Mouse (Mus musculus): Measurements from ENCODE around the gene Tmem203.

The Tmem203 gene

GRCm38 (mm10) chr2:25255284-25255779, at the start of gene Tmem203:
Tmem203 (plus strand) TSS chr2:25255439.
- in situ Hi-C loops (cut with MboI; ENCODE audit: low sequenced_read_pairs), result no loop called here

GRCm38 (mm10) chr2:25207593-25207992, 47.6 kb upstream of the Tmem203 start:
- in situ Hi-C loops (cut with MboI; ENCODE audit: low sequenced_read_pairs), result no loop called here

DNA sequence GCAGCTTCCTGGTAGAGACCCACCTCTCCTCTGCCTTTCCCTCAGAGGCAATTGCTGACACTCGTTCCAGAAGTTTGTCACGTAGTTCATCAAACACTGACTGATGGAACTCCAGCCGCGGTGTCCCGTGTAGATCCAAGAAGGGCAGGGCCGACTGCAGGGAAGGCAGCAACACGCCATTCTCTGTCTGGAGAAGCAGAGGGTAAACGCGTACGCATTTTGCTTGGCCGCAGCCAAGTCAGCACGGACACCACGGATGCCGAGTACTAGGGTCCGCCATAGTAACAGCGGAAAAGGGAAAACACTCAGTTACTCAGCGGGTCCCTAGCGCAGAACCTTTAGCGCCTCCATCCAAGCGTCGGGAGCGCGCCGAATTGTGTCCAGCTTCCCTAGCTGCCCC, 44.6 kb upstream of the Tmem203 start:
- in situ Hi-C loops (cut with MboI; ENCODE audit: low sequenced_read_pairs), result no loop called here

DNA sequence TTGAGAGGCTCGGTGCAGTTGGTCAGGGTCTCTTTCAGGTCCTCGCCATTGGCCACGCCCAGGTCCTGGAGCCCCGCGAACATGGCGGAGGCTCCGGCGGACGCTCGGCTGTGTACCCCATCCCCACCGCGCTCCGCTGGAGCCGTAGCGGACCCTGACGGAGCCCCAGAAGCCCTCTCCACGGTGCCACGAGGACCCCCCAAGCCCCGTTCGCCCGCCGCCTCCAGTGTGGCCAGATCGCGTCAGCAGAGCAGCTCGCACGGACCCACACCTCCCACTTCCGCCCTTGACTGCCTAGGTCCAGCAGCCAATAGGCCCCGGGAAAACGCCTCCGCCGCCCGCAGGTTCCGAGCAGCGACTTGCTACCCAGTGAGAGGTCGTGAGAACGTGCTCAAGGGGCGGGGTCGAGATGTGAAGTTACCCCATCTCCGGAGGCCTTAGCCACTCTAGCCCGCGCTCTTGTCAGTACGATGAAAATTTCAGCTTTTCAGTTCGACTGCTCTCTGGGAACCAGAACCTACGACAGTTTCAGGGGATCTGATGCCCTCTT, 44.0 kb upstream of the Tmem203 start, which contains the start of gene Nelfb:
Nelfb (minus strand) TSS at position 369 of the 550 bp plus-strand sequence.
- in situ Hi-C loops (cut with MboI; ENCODE audit: low sequenced_read_pairs), result no loop called here

DNA sequence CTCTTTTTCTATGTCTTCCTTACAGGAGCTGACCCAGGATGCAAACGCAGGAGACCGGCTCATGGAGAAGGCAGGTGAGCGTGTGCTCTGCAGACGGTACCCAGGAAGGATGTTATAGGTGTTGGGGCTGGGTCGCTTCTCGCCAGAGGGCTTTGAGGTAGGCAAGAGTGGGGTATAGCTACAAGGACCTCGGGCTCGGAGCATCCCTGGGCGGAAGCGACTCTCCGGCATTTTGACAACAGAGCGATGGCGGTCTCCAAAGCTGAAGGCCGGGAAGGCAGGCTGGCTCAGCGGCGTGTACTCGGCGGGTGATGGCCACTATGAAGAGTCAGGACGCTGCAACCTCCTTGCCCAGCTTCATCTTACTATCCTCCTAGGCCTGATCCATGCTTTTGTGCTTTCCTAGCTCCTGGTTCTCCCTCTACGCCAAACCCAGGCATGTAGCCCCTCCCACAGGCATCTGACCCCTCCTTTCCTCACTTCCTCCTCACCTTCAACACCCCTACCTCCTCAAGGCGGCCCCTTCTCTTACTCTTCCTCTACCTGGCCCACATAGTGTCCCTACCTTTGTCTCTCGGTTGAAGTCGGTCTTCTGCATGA, 41.9 kb upstream of the Tmem203 start:
- in situ Hi-C loops (cut with MboI; ENCODE audit: low sequenced_read_pairs), result no loop called here

DNA sequence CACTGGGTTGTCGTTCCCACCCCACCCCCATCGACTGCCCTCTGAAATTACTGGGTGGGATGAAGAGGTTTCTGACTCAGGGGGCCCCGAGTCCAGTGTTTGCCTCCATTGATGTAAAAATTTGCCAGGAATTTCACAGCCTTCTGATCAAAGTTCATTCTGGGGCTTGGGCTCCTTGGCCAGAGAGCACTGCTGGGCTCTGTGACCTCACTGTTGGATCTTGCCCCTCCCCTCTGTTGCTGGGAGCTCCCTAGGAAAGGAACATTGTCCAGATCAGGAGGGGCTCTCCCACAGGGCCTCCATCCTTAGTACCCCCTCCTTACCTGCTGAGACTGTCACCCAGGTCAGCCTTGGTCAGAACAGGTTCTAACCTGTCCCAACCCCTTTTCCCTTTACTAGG, 40.8 kb upstream of the Tmem203 start, which contains the start of gene Stpg3:
Stpg3 (minus strand) TSS at position 194 of the 400 bp plus-strand sequence.
- in situ Hi-C loops (cut with MboI; ENCODE audit: low sequenced_read_pairs), result no loop called here

DNA sequence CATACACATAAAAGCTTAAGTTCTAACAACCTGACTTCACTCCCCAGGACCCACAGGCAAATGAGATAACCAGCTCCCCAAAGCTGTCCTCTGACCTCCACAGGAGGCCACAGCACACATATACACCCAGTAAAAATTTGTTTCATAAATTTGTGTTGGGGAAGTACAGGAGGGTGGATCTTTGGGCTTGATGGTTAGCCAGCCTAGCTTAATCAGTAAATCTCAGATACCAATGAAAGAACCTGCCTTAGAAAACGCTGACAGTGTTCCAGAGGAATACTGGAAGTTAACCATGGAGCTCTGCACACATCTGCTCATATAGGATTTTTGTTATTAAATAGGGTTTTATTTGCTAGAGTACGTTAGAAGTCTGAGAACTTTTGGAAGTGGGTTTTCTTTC, 37.6 kb upstream of the Tmem203 start:
- in situ Hi-C loops (cut with MboI; ENCODE audit: low sequenced_read_pairs), result no loop called here

GRCm38 (mm10) chr2:25218445-25218844, 36.8 kb upstream of the Tmem203 start, which contains the start of gene Fam166a:
Fam166a (plus strand) TSS chr2:25218745.
- in situ Hi-C loops (cut with MboI; ENCODE audit: low sequenced_read_pairs), result no loop called here

- in situ Hi-C loops (cut with MboI; ENCODE audit: low sequenced_read_pairs), result no loop called here
Observed at GRCm38 (mm10) chr2:25221331-25221772, 33.9 kb upstream of the Tmem203 start.

- in situ Hi-C loops (cut with MboI; ENCODE audit: low sequenced_read_pairs), result no loop called here
Observed at GRCm38 (mm10) chr2:25223681-25224491, 31.4 kb upstream of the Tmem203 start.

DNA sequence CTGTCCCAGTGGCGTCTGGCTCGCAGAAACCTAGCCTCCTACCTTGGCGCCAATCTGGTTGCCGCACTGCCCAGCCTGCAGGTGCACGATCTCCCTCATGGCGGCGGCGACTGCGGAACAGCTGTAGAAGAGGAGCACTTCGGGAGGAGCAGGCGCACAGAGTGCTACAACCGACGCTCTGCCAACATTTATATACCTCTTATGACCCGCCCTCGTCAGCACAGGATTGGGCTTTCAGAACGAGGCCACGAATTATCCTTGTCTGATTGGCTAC, 30.8 kb upstream of the Tmem203 start, which contains the start of gene Tubb4b:
Tubb4b (minus strand) TSS at position 211 of the 274 bp plus-strand sequence.
- in situ Hi-C loops (cut with MboI; ENCODE audit: low sequenced_read_pairs), result no loop called here

DNA sequence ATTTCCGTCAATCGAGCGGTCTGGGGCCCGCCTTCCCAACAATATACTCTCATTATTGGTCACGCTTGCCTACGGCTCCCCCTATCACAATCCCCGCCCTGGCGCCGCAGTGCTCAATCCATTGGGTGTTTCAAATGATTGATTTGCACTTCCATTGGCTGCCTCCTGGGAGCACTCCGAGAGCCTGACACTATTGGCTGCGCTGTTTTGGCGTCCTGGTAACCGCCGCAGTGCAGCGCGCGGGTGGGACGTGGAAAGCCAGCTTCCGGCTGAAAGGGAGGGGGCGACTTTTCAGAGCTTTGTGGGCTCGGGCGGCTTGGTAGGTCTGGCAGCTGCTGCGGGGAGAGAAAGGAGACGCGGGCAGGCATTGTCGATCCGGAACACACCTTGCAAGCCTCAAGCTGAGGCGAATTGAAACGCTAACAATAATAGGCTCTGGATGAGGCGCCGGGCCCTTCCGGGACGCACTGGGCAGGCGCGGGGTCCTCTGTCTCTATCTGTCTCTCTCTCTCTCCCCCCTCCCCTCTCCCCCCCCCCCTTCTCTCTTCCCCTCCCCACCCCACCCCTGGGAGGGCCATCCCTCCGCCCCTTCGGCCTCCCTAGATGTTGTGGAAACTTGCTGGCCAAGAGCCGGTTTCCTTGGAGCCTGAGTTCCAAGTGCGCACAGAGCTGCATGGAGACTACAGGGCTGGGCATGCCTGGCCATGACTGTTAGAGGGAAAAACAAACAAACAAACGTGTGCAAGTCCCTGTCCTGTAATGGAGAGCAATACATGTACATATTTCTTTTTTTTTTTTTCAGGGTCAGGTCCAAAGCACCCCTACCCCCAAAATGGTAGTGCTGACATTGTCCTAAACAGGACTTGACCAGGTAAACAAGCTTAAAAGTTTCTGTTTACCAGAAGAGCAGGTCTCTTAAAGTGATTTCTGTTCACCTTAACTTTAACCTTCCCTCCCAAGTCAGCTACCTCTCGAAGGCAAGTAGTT, 30.2 kb upstream of the Tmem203 start:
- in situ Hi-C loops (cut with MboI; ENCODE audit: low sequenced_read_pairs), result no loop called here

GRCm38 (mm10) chr2:25225811-25226379, 29.3 kb upstream of the Tmem203 start:
- in situ Hi-C loops (cut with MboI; ENCODE audit: low sequenced_read_pairs), result no loop called here

DNA sequence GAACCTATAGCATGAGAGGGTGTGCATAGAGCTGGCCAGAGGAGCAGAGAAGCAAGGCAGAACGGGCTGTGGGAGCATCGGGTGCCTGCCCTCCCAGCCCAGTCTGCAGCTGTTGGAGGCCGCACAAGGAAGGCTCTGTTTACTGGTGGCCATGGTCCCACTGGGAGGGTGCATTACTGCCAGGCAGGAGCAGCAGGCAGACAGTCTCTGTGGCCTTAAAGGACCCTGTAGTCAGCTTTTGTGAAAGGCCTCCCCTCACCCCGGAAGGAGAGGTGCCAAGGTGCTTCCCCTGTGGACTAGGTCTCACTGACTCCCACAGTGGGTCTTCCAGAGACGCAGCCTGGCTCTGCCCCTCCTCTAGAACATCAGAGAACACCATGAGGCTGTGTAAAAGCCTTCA, 28.4 kb upstream of the Tmem203 start:
- in situ Hi-C loops (cut with MboI; ENCODE audit: low sequenced_read_pairs), result no loop called here

GRCm38 (mm10) chr2:25227406-25227805, 27.8 kb upstream of the Tmem203 start:
- in situ Hi-C loops (cut with MboI; ENCODE audit: low sequenced_read_pairs), result no loop called here

GRCm38 (mm10) chr2:25228431-25228889, 26.8 kb upstream of the Tmem203 start:
- in situ Hi-C loops (cut with MboI; ENCODE audit: low sequenced_read_pairs), result no loop called here

GRCm38 (mm10) chr2:25228995-25229530, 26.2 kb upstream of the Tmem203 start:
- in situ Hi-C loops (cut with MboI; ENCODE audit: low sequenced_read_pairs), result no loop called here

GRCm38 (mm10) chr2:25229582-25229981, 25.7 kb upstream of the Tmem203 start:
- in situ Hi-C loops (cut with MboI; ENCODE audit: low sequenced_read_pairs), result no loop called here

GRCm38 (mm10) chr2:25230581-25230980, 24.7 kb upstream of the Tmem203 start:
- in situ Hi-C loops (cut with MboI; ENCODE audit: low sequenced_read_pairs), result no loop called here

GRCm38 (mm10) chr2:25231038-25231437, 24.2 kb upstream of the Tmem203 start:
- in situ Hi-C loops (cut with MboI; ENCODE audit: low sequenced_read_pairs), result no loop called here
